Mouse (Mus musculus) intestine, embryonic 14.5 days (tissue): ENCODE data around the gene Zbtb41. TPM values are rescaled to one million over a fixed set of nuclear protein-coding genes. Genes with fewer than 3 reads are reported as not detected.
A peak's percentile ranks its signal among the peaks of the same experiment; 100 is the strongest.
"Not testable (repeated sequence)": the region's sequence is repeated elsewhere in the genome, so short reads cannot be mapped to it uniquely, and the experiment has no call there.

Experiments
- ATAC-seq: fragments of 200-750 bp; cut with Nextera tagmentation; replicated peaks from 2 replicates; pipeline ENCODE4 v1.8.0; 2017; ENCODE audit warnings: low read depth, moderate number of reproducible peaks, moderate TSS enrichment, moderate library complexity; ENCODE audit not compliant: low FRiP score, low TSS enrichment
- DNase-seq: peaks from one replicate; pipeline ENCODE4 v3.0.0-alpha.2; 2018; ENCODE audit warnings: low spot score
- H3K27ac ChIP-seq: fragments of 300-500 bp; sonication (generic); 2 replicates; pipeline ENCODE4 v1.5.1; 2014; ENCODE audit warnings: low read depth, mild to moderate bottlenecking, control low read depth
- H3K27me3 ChIP-seq: fragments of 300-500 bp; sonication (generic); replicated peaks from 2 replicates; pipeline ENCODE4 v1.6.1; 2014; ENCODE audit warnings: low read length, control low read depth; ENCODE audit not compliant: control insufficient read depth, insufficient read depth
- H3K36me3 ChIP-seq: fragments of 300-500 bp; sonication (generic); 2 replicates; pipeline ENCODE4 v1.6.1; 2014; ENCODE audit warnings: low read length, control low read depth; ENCODE audit not compliant: control insufficient read depth, insufficient read depth
- H3K4me1 ChIP-seq: fragments of 300-500 bp; sonication (generic); replicated peaks from 2 replicates; pipeline ENCODE4 v1.6.1; 2014; ENCODE audit warnings: low read length, control low read depth, mixed read lengths; ENCODE audit not compliant: control insufficient read depth, insufficient read depth
- H3K4me2 ChIP-seq: fragments of 300-500 bp; sonication (generic); 2 replicates; pipeline ENCODE4 v1.6.1; 2014; ENCODE audit warnings: low read length
- H3K4me3 ChIP-seq: fragments of 300-500 bp; sonication (generic); 2 replicates; pipeline ENCODE4 v1.5.1; 2014; ENCODE audit warnings: low read depth, low read length, control low read depth, mixed read lengths
- H3K9ac ChIP-seq: fragments of 300-500 bp; sonication (generic); 2 replicates; pipeline ENCODE4 v1.6.1; 2014; ENCODE audit warnings: mild to moderate bottlenecking, low read length
- H3K9me3 ChIP-seq: fragments of 300-500 bp; sonication (generic); 2 replicates; pipeline ENCODE4 v1.6.1; 2016; ENCODE audit warnings: low read length, control low read depth; ENCODE audit not compliant: control insufficient read depth
- WGBS: fragments of 180-500 bp; shearing (Covaris S2); extraction: QIAGEN DNeasy Blood & Tissue Kit; methylation state at CpG from one replicate; pipeline ENCODE4 v1.1.7; 2014; 5-methylcytosine and 5-hydroxymethylcytosine counted together
- polyA plus RNA-seq: library from polyadenylated mRNA; unstranded; fragments of >200 nt; fragmentation: Nextera tagmentation; extraction: Ambion mirVana; gene quantifications from 2 replicates; pipeline ENCODE4 v1.2.1, GENCODE M21; 2014

Gene Zbtb41
- polyA plus RNA-seq, 1 experiment from 2014 or later, result 12.4 TPM

GRCm38 (mm10) chr1:139407701-139408100 is 14.4 kb upstream of the Zbtb41 start:
- no peaks in the 10 kb centered on the region for H3K36me3 ChIP-seq
- H3K9ac ChIP-seq, result no peak overlapping the region
- no peak overlapping the region for H3K4me2 ChIP-seq
- 61% methylated on average over 5 of the region's 5 CpGs for WGBS
- no peak overlapping the region for H3K4me3 ChIP-seq
- ATAC-seq (no peak), DNase-seq (no peak)
- no peak overlapping the region for H3K27ac ChIP-seq
- 0 out of 2 replicates have a peak, but pooled peaks cover 6% of the 10 kb centered on the region for H3K9me3 ChIP-seq
- no peaks in the 10 kb centered on the region for H3K4me1 ChIP-seq
- no peaks in the 10 kb centered on the region for H3K27me3 ChIP-seq

- H3K4me1 ChIP-seq, H3K36me3 ChIP-seq, H3K4me2 ChIP-seq, H3K4me3 ChIP-seq, ATAC-seq, H3K9ac ChIP-seq, H3K27ac ChIP-seq, DNase-seq, H3K27me3 ChIP-seq, H3K9me3 ChIP-seq: not testable (repeated sequence)
- 82% methylated on average over 2 of the region's 2 CpGs for WGBS
Measured at GRCm38 (mm10) chr1:139412365-139412764, 9.7 kb upstream of the Zbtb41 start.

- no peak overlapping the region for H3K27ac ChIP-seq
- no peaks in the 10 kb centered on the region for H3K4me1 ChIP-seq
- H3K36me3 ChIP-seq, result no peaks in the 10 kb centered on the region
- 79% methylated on average over 3 of the region's 3 CpGs for WGBS
- ATAC-seq (no peak), DNase-seq (no peak)
- H3K27me3 ChIP-seq, result no peaks in the 10 kb centered on the region
- H3K4me3 ChIP-seq, result no peak overlapping the region
- no peak overlapping the region for H3K9ac ChIP-seq
- H3K4me2 ChIP-seq, result no peak overlapping the region
- H3K9me3 ChIP-seq, result 0 out of 2 replicates have a peak, but pooled peaks cover 6% of the 10 kb centered on the region
Measured at GRCm38 (mm10) chr1:139413465-139413864, 8.6 kb upstream of the Zbtb41 start.

GRCm38 (mm10) chr1:139421521-139421874 is 590 bp upstream of the Zbtb41 start:
- WGBS, result 4% methylated on average over 8 of the region's 8 CpGs
- H3K4me2 ChIP-seq, result peak overlapping the region; percentile 62
- no peaks in the 10 kb centered on the region for H3K27me3 ChIP-seq
- H3K36me3 ChIP-seq, result 0 out of 2 replicates have a peak, but pooled peaks cover 6% of the 10 kb centered on the region
- DNase-seq, result no peak
- peaks cover 30% of the 10 kb centered on the region for H3K4me1 ChIP-seq
- no peak overlapping the region for H3K27ac ChIP-seq
- H3K4me3 ChIP-seq, result peak overlapping the region; percentile 68
- no peak for ATAC-seq
- no peaks in the 10 kb centered on the region for H3K9me3 ChIP-seq
- peak overlapping the region; percentile 95 for H3K9ac ChIP-seq

- peaks cover 30% of the 10 kb centered on the region for H3K4me1 ChIP-seq
- WGBS, result 20% methylated on average over 10 of the region's 10 CpGs
- H3K9me3 ChIP-seq, result no peaks in the 10 kb centered on the region
- peak overlapping the region; percentile 95 for H3K9ac ChIP-seq
- no peaks in the 10 kb centered on the region for H3K27me3 ChIP-seq
- H3K27ac ChIP-seq, result no peak overlapping the region
- peak overlapping the region; percentile 62 for H3K4me2 ChIP-seq
- peak overlapping the region; percentile 68 for H3K4me3 ChIP-seq
- ATAC-seq (peak; percentile 4; the same call in 1 of the 2 replicates), DNase-seq (peak; percentile 59)
- H3K36me3 ChIP-seq, result 0 out of 2 replicates have a peak, but pooled peaks cover 6% of the 10 kb centered on the region
Measured at GRCm38 (mm10) chr1:139422941-139423340, 853 bp downstream of the Zbtb41 start.

- no peak for ATAC-seq
- Histone ChIP-seq H3K4me3 (peak overlapping the region; percentile 68), H3K4me1 (peaks cover 30% of the 10 kb centered on the region), H3K9ac (no peak overlapping the region), H3K4me2 (peak overlapping the region; percentile 62), H3K27me3 (no peaks in the 10 kb centered on the region), H3K36me3 (peaks cover 7% of the 10 kb centered on the region; the same call in 1 of the 2 replicates), H3K27ac (no peak overlapping the region), H3K9me3 (no peaks in the 10 kb centered on the region)
- WGBS, result 52% methylated on average over 10 of the region's 10 CpGs
- DNase-seq, result no peak
Measured at GRCm38 (mm10) chr1:139423931-139424330, 1.8 kb downstream of the Zbtb41 start.

- H3K9ac ChIP-seq, result no peak overlapping the region
- no peak overlapping the region for H3K27ac ChIP-seq
- WGBS, result 38% methylated on average over 3 of the region's 3 CpGs
Measured at GRCm38 (mm10) chr1:139425006-139425405, 2.9 kb downstream of the Zbtb41 start.

GRCm38 (mm10) chr1:139438373-139438772 is 16.3 kb downstream of the Zbtb41 start:
- no peaks in the 10 kb centered on the region for H3K9me3 ChIP-seq
- H3K9ac ChIP-seq, result no peak overlapping the region
- H3K4me2 ChIP-seq, result no peak overlapping the region
- no peaks in the 10 kb centered on the region for H3K4me1 ChIP-seq
- H3K27me3 ChIP-seq, result no peaks in the 10 kb centered on the region
- H3K4me3 ChIP-seq, result no peak overlapping the region
- peaks cover 70% of the 10 kb centered on the region for H3K36me3 ChIP-seq
- DNase-seq, result peak; percentile 55
- H3K27ac ChIP-seq, result no peak overlapping the region
- peak; percentile 58; the same call in 1 of the 2 replicates for ATAC-seq

More at GRCm38 (mm10) chr1:139425006-139425405, 2.9 kb downstream of the Zbtb41 start:
- no peak for DNase-seq
- peak overlapping the region; percentile 17 for H3K4me3 ChIP-seq
- H3K36me3 ChIP-seq, result peaks cover 17% of the 10 kb centered on the region
- peak overlapping the region; percentile 49 for H3K4me2 ChIP-seq
- no peaks in the 10 kb centered on the region for H3K9me3 ChIP-seq
- no peak for ATAC-seq
- no peaks in the 10 kb centered on the region for H3K27me3 ChIP-seq
- peaks cover 30% of the 10 kb centered on the region for H3K4me1 ChIP-seq

- H3K4me1 ChIP-seq, H3K9ac ChIP-seq, H3K27me3 ChIP-seq, H3K9me3 ChIP-seq, DNase-seq, H3K27ac ChIP-seq, H3K4me3 ChIP-seq, H3K4me2 ChIP-seq, ATAC-seq: not testable (repeated sequence)
- peaks cover 63% of the 10 kb centered on the region for H3K36me3 ChIP-seq
- WGBS, result 94% methylated on average over 9 of the region's 9 CpGs
Measured at GRCm38 (mm10) chr1:139443103-139443502, 21.0 kb downstream of the Zbtb41 start.
